Mouse (Mus musculus) testis, postnatal 10 days (tissue): ENCODE results near the gene Gnb5.
"Not testable (repeated sequence)": the region's sequence is repeated elsewhere in the genome, so short reads cannot be mapped to it uniquely, and the experiment has no call there.

Experiments
- DNase-seq: peaks from one replicate; pipeline ENCODE4 v3.0.0; 2021; ENCODE audit warnings: low spot score

Gene Gnb5

DNA sequence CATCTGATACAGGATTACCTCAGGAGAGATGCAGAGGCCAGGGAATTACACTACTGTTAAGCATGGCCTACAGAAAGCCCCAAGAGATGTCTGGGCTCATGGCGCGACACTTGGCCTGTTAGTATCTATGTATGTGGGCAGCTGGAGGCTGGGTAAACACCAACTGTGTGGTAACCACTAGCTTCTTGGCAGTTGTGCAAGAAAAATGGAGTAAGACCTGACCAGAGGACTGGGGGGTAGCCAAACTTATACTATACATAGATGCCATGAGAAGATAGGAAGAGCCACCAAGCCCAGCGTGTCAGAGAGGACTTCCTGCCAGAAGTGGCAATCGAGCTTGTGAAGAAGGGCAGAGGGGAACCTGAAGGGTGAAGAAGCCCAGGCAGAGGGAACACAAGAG lies 56.1 kb downstream of the Gnb5 start:
- no peak for DNase-seq

- DNase-seq: peak; percentile 51
Measured at GRCm38 (mm10) chr9:75363001-75363400, 56.9 kb downstream of the Gnb5 start.

DNA sequence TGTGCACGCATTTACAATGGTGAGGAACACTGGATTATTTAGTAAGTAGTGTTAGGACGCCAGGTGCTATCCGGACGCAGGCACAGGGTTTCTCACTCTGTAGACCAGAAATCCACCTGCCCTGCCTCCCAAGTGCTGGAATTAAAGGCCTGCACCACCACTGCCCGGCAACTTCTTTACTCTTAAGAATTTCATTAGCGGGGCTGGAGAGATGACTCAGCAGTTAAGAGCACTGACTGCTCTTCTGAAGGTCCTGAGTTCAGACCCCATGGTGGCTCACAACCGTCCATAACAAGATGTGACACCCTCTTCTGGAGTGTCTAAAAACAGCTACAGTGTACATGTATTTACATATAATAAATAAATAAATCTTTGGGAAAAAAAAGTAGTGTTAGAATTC lies 57.6 kb downstream of the Gnb5 start:
- DNase-seq: not testable (repeated sequence)

DNA sequence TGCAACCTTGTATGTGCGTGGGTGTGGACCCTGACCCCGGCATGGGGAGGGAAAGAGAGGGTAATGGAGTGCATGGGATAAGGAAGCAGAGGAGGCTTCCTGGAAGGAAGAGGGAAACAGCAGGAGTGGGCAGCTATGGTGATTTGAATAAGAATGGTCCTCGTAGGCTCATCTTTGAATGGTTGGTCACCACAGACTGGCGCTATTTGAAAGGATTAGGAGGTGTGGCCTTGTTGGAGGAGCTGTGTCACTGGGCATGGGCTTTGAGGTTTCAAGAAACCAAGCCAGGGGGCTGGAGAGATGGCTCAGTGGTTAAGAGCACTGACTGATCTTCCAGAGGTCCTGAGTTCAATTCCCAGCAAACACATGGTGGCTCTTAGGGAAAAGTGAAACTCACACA lies 59.1 kb downstream of the Gnb5 start:
- DNase-seq: no peak

DNA sequence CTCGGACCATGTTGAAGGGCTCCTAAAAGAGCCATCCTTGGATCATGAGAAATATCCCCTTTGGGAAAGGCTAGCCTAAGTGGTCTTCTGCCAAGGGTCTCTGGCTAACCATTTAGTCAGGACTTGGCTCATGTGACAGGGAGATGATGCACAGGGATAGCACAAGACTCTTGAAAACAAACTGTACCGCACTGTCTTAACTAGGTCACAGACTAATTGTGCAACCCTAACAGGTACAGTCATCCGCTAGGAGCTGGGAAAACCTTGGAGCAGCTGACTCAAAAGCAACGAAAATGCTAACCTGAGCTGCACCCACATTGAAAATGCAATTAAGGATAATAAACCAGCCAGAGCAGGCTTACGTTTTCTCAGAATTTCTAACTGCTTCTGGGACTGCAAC lies 60.1 kb downstream of the Gnb5 start:
- no peak for DNase-seq

DNA sequence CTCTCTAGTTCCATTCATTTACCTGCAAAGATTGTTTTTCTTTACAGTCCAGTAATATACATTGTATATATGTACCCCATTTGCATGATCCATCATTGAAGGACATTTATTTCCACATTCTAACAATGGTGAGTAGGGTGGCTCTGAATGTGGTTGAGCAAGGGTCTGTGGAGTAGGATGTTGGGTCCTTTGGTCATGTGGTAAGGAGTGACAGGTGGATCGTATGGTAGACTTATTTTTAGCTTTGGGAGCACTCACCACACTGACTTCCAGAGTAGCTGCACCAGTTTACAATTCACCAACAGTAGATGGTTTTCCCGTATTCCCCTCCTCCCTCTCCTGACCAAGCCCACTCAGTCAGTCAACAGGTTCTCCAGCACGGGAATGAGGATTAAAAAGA lies 62.7 kb downstream of the Gnb5 start:
- no peak for DNase-seq

DNA sequence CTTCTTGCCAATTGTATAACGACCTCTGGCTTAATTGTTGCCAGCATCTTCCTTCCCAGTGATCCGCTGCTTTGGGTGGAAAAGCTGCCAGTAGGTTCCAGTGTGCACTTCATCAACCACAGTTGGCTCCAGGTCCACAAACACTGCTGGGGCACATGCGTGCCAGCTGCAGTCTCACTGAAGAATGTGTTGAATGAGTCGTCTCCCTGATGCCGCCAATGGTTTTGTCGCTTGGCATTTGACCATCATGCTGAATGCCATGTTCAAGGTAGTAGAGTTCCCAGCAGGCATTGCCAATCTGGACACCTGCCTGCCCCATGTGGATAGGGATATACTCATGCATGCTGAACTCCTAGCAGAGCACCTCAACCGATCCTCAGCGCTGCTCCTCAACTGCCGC lies 69.5 kb downstream of the Gnb5 start:
- no peak for DNase-seq

GRCm38 (mm10) chr9:75376428-75376827 lies 70.3 kb downstream of the Gnb5 start:
- no peak for DNase-seq

- DNase-seq: no peak
Measured at GRCm38 (mm10) chr9:75378774-75379173, 72.7 kb downstream of the Gnb5 start.

GRCm38 (mm10) chr9:75382825-75383224 lies 76.7 kb downstream of the Gnb5 start:
- no peak for DNase-seq

DNA sequence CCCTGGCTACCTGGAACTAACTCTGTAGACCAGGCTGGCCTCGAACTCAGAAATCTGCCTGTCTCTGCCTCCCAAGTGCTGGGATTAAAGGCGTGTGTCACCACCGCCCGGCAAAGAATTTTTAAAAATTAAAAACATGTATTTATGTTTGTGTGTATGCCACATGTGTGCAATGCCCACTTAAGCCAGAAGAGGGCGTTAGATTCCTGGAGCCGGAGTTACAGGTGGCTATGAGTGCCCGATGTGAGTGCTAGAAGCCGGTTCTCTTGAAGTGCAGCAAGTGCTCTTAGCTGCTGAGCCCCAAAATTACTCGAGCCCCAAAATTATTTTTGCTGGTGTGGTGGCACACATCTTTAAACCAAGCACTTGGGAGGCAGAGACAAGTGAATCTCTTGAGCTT lies 77.7 kb downstream of the Gnb5 start:
- no peak for DNase-seq

- DNase-seq: no peak
Measured at GRCm38 (mm10) chr9:75384337-75384962, 78.4 kb downstream of the Gnb5 start.

- no peak for DNase-seq
Measured at GRCm38 (mm10) chr9:75385218-75385974, 79.3 kb downstream of the Gnb5 start.

DNA sequence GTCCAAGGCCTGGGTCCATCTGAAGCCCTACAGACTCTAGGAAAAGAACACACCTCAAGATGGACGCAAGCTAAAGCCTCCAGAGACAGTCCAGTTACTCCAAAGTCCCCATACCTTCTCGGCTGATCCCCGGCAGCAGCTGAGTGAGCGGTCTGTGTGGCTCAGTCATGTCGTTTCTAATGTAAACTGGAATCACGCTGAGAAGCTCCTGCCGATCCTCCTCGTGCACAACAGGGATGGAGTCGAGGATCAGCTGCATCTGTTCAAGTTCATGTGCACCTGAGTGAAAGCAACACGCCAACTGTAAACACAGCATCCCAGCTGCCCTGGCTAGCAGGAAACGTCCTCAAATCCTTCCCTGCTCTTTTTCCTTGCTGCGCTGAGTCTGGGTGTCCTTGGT lies 87.2 kb downstream of the Gnb5 start:
- DNase-seq: no peak
